Mouse (Mus musculus): ENCODE data around the gene Nfkb2.

Gene Nfkb2

GRCm38 (mm10) chr19:46344710-46345419, 40.7 kb downstream of the Nfkb2 start:
- DNase-seq: no peak

GRCm38 (mm10) chr19:46347146-46347545, 43.0 kb downstream of the Nfkb2 start:
- no peak for DNase-seq

GRCm38 (mm10) chr19:46347936-46348668, 44.0 kb downstream of the Nfkb2 start:
- DNase-seq: peak; percentile 20

GRCm38 (mm10) chr19:46348761-46349458, 44.8 kb downstream of the Nfkb2 start:
- DNase-seq: peak; percentile 71

GRCm38 (mm10) chr19:46349550-46349949, 45.4 kb downstream of the Nfkb2 start:
- no peak for DNase-seq

- peak; percentile 68 for DNase-seq
These were observed 46.2 kb downstream of the Nfkb2 start, which contains the start of gene 2310034G01Rik for GRCm38 (mm10) chr19:46350168-46350932. TSS of gene 2310034G01Rik (minus strand) at chr19:46350302.

GRCm38 (mm10) chr19:46356701-46357138, 52.6 kb downstream of the Nfkb2 start:
- DNase-seq: peak; percentile 92

- peak; percentile 57 for DNase-seq
These were observed 53.5 kb downstream of the Nfkb2 start for GRCm38 (mm10) chr19:46357344-46358280.

- DNase-seq: peak; percentile 29
These were observed 54.3 kb downstream of the Nfkb2 start for GRCm38 (mm10) chr19:46358381-46358780.

All from lung, postnatal 36 days (tissue).